Mouse (Mus musculus) myocyte (in vitro differentiated cells): Measurements from ENCODE around the gene Hhipl1. TPM values are rescaled to one million over a fixed set of nuclear protein-coding genes. Genes with fewer than 3 reads are reported as not detected.

Experiments
- H3K27me3 ChIP-seq: one replicate; pipeline ENCODE4 v1.6.1; 2011; ENCODE audit not compliant: control insufficient read depth, insufficient read depth, insufficient read length
- H3K36me3 ChIP-seq: one replicate; pipeline ENCODE4 v1.6.1; 2011; ENCODE audit not compliant: control insufficient read depth, insufficient read depth
- H3K4me2 ChIP-seq: one replicate; pipeline ENCODE4 v1.6.1; 2011; ENCODE audit warnings: low read depth, control low read depth
- H3K4me3 ChIP-seq: one replicate; pipeline ENCODE4 v1.5.1; 2011; ENCODE audit warnings: mild to moderate bottlenecking, control low read depth, moderate library complexity
- H3K79me2 ChIP-seq: one replicate; pipeline ENCODE4 v1.6.1; 2011; ENCODE audit not compliant: control insufficient read depth, insufficient read depth
- H3ac ChIP-seq: one replicate; pipeline ENCODE4 v1.6.1; 2011; ENCODE audit not compliant: control insufficient read depth, insufficient read length
- CEBPB ChIP-seq: IDR thresholded peaks from 2 replicates; pipeline ENCODE4 v1.6.1; 2011; ENCODE audit warnings: mild to moderate bottlenecking, moderate library complexity; ENCODE audit not compliant: poor library complexity, insufficient read depth, severe bottlenecking
- E2F4 ChIP-seq: IDR thresholded peaks from one replicate; pipeline ENCODE4 v1.6.1; 2011; ENCODE audit warnings: mild to moderate bottlenecking, control low read depth, moderate library complexity; ENCODE audit not compliant: insufficient read depth
- MAX ChIP-seq: IDR thresholded peaks from one replicate; pipeline ENCODE4 v1.6.1; 2011; ENCODE audit warnings: low read depth, mild to moderate bottlenecking, control low read depth
- MYOD1 ChIP-seq, 3 experiments: IDR thresholded peaks; one replicate each; pipeline ENCODE4 v1.6.1; 2011; ENCODE audit warnings: control low read depth in 2 of 3, low read depth in 2 of 3, mild to moderate bottlenecking in 2 of 3, moderate library complexity in 1 of 3; ENCODE audit not compliant: insufficient read length in 2 of 3, control insufficient read depth in 1 of 3
- MYOG ChIP-seq, 3 experiments: IDR thresholded peaks; one replicate each; pipeline ENCODE4 v1.6.1; 2011; ENCODE audit warnings: control low read depth in 2 of 3, low read depth in 2 of 3, mild to moderate bottlenecking in 2 of 3; ENCODE audit not compliant: insufficient read length in 2 of 3, control insufficient read depth in 1 of 3, insufficient read depth in 1 of 3
- POLR2A ChIP-seq: IDR thresholded peaks from one replicate; pipeline ENCODE4 v1.6.1; 2011; ENCODE audit warnings: low read depth, mild to moderate bottlenecking, control low read depth, moderate library complexity; ENCODE audit not compliant: insufficient read length
- POLR2AphosphoS2 ChIP-seq: IDR thresholded peaks from one replicate; pipeline ENCODE4 v1.6.1; 2011; ENCODE audit warnings: low read depth, control low read depth; ENCODE audit not compliant: insufficient read length
- REST ChIP-seq: IDR thresholded peaks from one replicate; pipeline ENCODE4 v1.6.1; 2011; ENCODE audit warnings: mild to moderate bottlenecking, control low read depth, moderate library complexity; ENCODE audit not compliant: insufficient read depth, insufficient read length
- SRF ChIP-seq: IDR thresholded peaks from one replicate; pipeline ENCODE4 v1.6.1; 2011; ENCODE audit warnings: low read depth; ENCODE audit not compliant: control insufficient read depth, insufficient read length
- TCF12 ChIP-seq: IDR thresholded peaks from one replicate; pipeline ENCODE4 v1.6.1; 2011; ENCODE audit warnings: mild to moderate bottlenecking, control low read depth; ENCODE audit not compliant: poor library complexity, insufficient read depth, severe bottlenecking
- TCF3 ChIP-seq: IDR thresholded peaks from one replicate; pipeline ENCODE4 v1.6.1; 2011; ENCODE audit warnings: low read depth, control low read depth; ENCODE audit not compliant: insufficient read length
- USF1 ChIP-seq: IDR thresholded peaks from one replicate; pipeline ENCODE4 v1.6.1; 2011; ENCODE audit warnings: low read depth, mild to moderate bottlenecking, control low read depth, moderate library complexity
- polyA plus RNA-seq: library from polyadenylated mRNA; unstranded; fragments of >200 nt; fragmentation: generic; extraction: Trizol; gene quantifications from one replicate; pipeline ENCODE4 v1.2.1, GENCODE M21; 2012; ENCODE audit warnings: missing spikeins

Gene Hhipl1
- polyA plus RNA-seq, 1 experiment = 13.5 TPM

- H3K36me3 ChIP-seq = no peaks in the 10 kb centered on the region
- peaks cover 12% of the 10 kb centered on the region for H3K27me3 ChIP-seq
- no peak overlapping the region for H3ac ChIP-seq
- no peak overlapping the region for H3K4me3 ChIP-seq
- no peak overlapping the region for H3K4me2 ChIP-seq
- H3K79me2 ChIP-seq = no peaks in the 10 kb centered on the region
- TF ChIP-seq MYOG (IDR thresholded peaks at IDR 0.05; ENCODE audit: control insufficient read depth in 1 of 3, insufficient read depth in 1 of 3, insufficient read length in 2 of 3, low read depth in 2 of 3) (no peak), CEBPB (no peak), SRF (no peak), TCF3 (no peak), TCF12 (no peak), MAX (no peak), E2F4 (no peak), POLR2A (no peak), USF1 (no peak), MYOD1 (IDR thresholded peaks at IDR 0.05; ENCODE audit: control insufficient read depth in 1 of 3, insufficient read length in 2 of 3, low read depth in 2 of 3) (no peak), POLR2AphosphoS2 (no peak), REST (no peak)
Measured at GRCm38 (mm10) chr12:108287011-108287410, 19.1 kb upstream of the Hhipl1 start.

GRCm38 (mm10) chr12:108288127-108288880 is 17.8 kb upstream of the Hhipl1 start:
- TF ChIP-seq POLR2AphosphoS2 (no peak), REST (no peak), E2F4 (no peak), MYOG (IDR thresholded peaks at IDR 0.05; ENCODE audit: control insufficient read depth in 1 of 3, insufficient read depth in 1 of 3, insufficient read length in 2 of 3, low read depth in 2 of 3) (no peak), USF1 (no peak), TCF3 (no peak), POLR2A (no peak), MAX (no peak), SRF (no peak), TCF12 (no peak), MYOD1 (IDR thresholded peaks at IDR 0.05; ENCODE audit: control insufficient read depth in 1 of 3, insufficient read length in 2 of 3, low read depth in 2 of 3) (no peak), CEBPB (no peak)
- Histone ChIP-seq H3K27me3 (peaks cover 7% of the 10 kb centered on the region), H3K79me2 (no peaks in the 10 kb centered on the region), H3K36me3 (no peaks in the 10 kb centered on the region), H3K4me3 (no peak overlapping the region), H3ac (no peak overlapping the region), H3K4me2 (no peak overlapping the region)

DNA sequence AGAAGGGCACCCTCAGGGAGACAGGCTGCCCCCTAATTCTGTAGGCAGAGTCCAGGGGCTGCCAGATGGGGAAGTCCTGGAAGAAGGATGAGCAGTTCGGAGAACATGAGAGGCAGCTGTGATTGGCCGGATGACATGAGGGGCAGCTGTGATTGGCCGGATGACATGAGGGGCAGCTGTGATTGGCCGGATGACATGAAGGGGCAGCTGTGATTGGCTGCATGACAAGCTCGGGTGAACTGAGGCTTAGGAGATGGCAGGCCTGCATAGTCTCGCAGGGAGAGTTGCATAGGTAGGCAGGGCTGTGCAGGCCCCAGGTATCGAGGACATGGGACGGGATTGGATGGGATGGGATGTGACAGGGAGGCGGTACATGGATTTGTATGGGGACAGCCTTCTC is 13.7 kb upstream of the Hhipl1 start:
- Histone ChIP-seq H3K27me3 (peaks cover 7% of the 10 kb centered on the region), H3K79me2 (no peaks in the 10 kb centered on the region), H3ac (no peak overlapping the region), H3K4me3 (no peak overlapping the region), H3K36me3 (no peaks in the 10 kb centered on the region), H3K4me2 (no peak overlapping the region)
- TF ChIP-seq USF1 (no peak), MYOG (IDR thresholded peaks at IDR 0.05; ENCODE audit: control insufficient read depth in 1 of 3, insufficient read depth in 1 of 3, insufficient read length in 2 of 3, low read depth in 2 of 3) (no peak), REST (no peak), TCF3 (no peak), TCF12 (no peak), SRF (no peak)

GRCm38 (mm10) chr12:108292957-108293356 is 13.1 kb upstream of the Hhipl1 start:
- Histone ChIP-seq H3K79me2 (no peaks in the 10 kb centered on the region), H3K4me2 (no peak overlapping the region), H3K4me3 (no peak overlapping the region), H3ac (no peak overlapping the region), H3K27me3 (peaks cover 7% of the 10 kb centered on the region), H3K36me3 (no peaks in the 10 kb centered on the region)
- TF ChIP-seq REST (no peak), MYOD1 (IDR thresholded peaks at IDR 0.05; ENCODE audit: control insufficient read depth in 1 of 3, insufficient read length in 2 of 3, low read depth in 2 of 3) (no peak), CEBPB (no peak)

- TF ChIP-seq TCF3 (no peak), MYOD1 (IDR thresholded peaks at IDR 0.05; ENCODE audit: control insufficient read depth in 1 of 3, insufficient read length in 2 of 3, low read depth in 2 of 3) (no peak), POLR2A (no peak), E2F4 (no peak), REST (no peak), POLR2AphosphoS2 (no peak), CEBPB (no peak), SRF (no peak), TCF12 (no peak), MYOG (IDR thresholded peaks at IDR 0.05; ENCODE audit: control insufficient read depth in 1 of 3, insufficient read depth in 1 of 3, insufficient read length in 2 of 3, low read depth in 2 of 3) (no peak), MAX (no peak), USF1 (no peak)
- no peak overlapping the region for H3K4me2 ChIP-seq
- H3ac ChIP-seq = no peak overlapping the region
- no peaks in the 10 kb centered on the region for H3K79me2 ChIP-seq
- peaks cover 7% of the 10 kb centered on the region for H3K27me3 ChIP-seq
- H3K36me3 ChIP-seq = no peaks in the 10 kb centered on the region
- no peak overlapping the region for H3K4me3 ChIP-seq
Measured at GRCm38 (mm10) chr12:108294620-108295019, 11.4 kb upstream of the Hhipl1 start.
